Mouse (Mus musculus): ENCODE measurements around the gene Slc39a12. TPM values are rescaled to one million over a fixed set of nuclear protein-coding genes. Genes with fewer than 3 reads are reported as not detected.

Slc39a12 gene
- polyA plus RNA-seq, 1 experiment from 2014 or later = not detected

DNA sequence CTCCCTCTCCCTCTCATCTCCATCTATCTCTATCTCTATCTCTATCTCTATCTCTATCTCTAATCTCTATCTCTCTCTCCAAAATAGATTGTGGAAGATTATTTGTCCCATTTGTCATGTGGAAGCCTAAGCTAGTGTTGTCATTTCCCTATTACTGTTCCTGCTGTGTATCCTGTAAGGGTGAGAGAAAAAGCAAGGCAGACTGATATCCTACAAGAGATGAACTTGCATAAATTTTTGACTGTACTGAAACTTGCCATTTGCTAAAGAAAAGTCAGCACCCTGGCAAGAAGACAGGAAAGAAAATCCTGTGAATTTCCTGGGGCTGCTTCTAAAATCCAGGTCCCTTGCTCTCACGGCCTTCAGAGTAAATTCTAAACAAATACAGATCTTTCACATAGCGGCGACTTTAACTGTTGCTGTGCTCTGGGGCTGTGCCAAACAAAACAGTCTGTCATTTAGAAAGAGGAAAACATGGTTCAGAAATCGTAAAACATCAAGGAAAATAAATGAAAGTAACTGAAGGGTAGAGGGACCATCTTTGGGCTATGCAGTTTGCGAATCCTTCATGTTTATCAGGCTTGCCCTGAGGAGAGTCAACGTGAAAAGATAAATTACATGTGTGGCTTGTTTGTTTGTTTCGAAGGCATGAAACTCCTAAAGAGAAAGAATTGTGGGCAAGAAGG lies 67.0 kb downstream of the Slc39a12 start:
- no peak overlapping the region for H3K9ac ChIP-seq (ENCODE audit: low read depth, low read length)
- no peaks in the 10 kb centered on the region for H3K27me3 ChIP-seq (replicated peaks; ENCODE audit: control insufficient read depth, insufficient read depth, low read length)
- no peak overlapping the region for H3K4me2 ChIP-seq (ENCODE audit: low read depth, low read length)
- 45% methylated on average over 7 of the region's 7 CpGs for WGBS
- no peaks in the 10 kb centered on the region for H3K36me3 ChIP-seq (ENCODE audit: control insufficient read depth, insufficient read depth, low read length)
- H3K9me3 ChIP-seq (ENCODE audit: control insufficient read depth, low read length) = no peaks in the 10 kb centered on the region
- H3K4me3 ChIP-seq (ENCODE audit: low read length) = no peak overlapping the region
- no peak overlapping the region for H3K27ac ChIP-seq (ENCODE audit: low read length)
- no peak for ATAC-seq
- H3K4me1 ChIP-seq (ENCODE audit: control insufficient read depth, insufficient read depth, low read length) = no peaks in the 10 kb centered on the region

DNA sequence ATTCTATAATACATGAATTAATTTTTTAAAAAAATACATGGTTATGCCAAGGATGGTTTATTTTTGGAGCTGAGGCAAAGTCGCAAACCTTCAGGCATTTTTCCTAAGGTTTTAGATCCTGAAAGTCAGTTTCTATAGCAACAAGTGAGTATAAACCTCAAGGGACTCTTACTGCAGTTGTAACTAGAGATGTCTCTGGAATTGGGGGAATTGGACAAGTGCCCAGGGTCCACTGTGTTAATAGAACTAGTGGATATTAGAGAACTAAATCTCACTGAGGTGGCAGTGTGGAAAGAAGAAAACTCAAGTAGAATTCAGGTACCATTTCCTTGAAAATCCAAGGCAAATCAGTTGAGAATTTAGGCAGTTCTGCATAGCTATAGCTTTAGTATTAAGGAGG lies 76.3 kb downstream of the Slc39a12 start:
- H3K4me3 ChIP-seq (ENCODE audit: low read length) = no peak overlapping the region
- no peak overlapping the region for H3K27ac ChIP-seq (ENCODE audit: low read length)
- no peak overlapping the region for H3K4me2 ChIP-seq (ENCODE audit: low read depth, low read length)
- no peak overlapping the region for H3K9ac ChIP-seq (ENCODE audit: low read depth, low read length)
- WGBS = 44% methylated on average over 1 of the region's 1 CpGs
- H3K27me3 ChIP-seq (replicated peaks; ENCODE audit: control insufficient read depth, insufficient read depth, low read length) = no peaks in the 10 kb centered on the region
- no peaks in the 10 kb centered on the region for H3K4me1 ChIP-seq (ENCODE audit: control insufficient read depth, insufficient read depth, low read length)
- no peaks in the 10 kb centered on the region for H3K36me3 ChIP-seq (ENCODE audit: control insufficient read depth, insufficient read depth, low read length)
- ATAC-seq = no peak
- no peaks in the 10 kb centered on the region for H3K9me3 ChIP-seq (ENCODE audit: control insufficient read depth, low read length)

DNA sequence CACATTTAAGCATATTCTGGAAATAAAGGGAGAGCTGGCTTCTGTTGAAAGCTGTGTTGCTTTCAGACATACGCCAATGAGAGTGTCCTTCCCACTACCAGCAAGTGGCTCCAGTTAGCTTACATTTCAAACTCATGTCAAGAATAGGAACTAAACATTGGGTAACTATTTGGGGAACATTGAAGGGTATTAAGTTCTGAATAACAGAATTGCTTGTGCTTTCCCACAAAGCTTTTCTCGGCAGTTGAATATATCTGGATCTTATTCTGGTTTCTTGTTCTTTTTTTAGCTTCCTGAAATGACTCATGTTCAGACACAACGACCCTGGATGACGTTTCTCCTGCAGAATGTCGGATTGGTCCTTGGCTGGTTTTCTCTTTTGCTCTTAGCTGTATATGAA lies 106.0 kb downstream of the Slc39a12 start:
- Histone ChIP-seq H3K27ac (ENCODE audit: low read length) (no peak overlapping the region), H3K36me3 (ENCODE audit: control insufficient read depth, insufficient read depth, low read length) (no peaks in the 10 kb centered on the region), H3K9ac (ENCODE audit: low read depth, low read length) (no peak overlapping the region), H3K27me3 (replicated peaks; ENCODE audit: control insufficient read depth, insufficient read depth, low read length) (no peaks in the 10 kb centered on the region), H3K9me3 (ENCODE audit: control insufficient read depth, low read length) (no peaks in the 10 kb centered on the region), H3K4me1 (ENCODE audit: control insufficient read depth, insufficient read depth, low read length) (no peaks in the 10 kb centered on the region), H3K4me2 (ENCODE audit: low read depth, low read length) (no peak overlapping the region), H3K4me3 (ENCODE audit: low read length) (no peak overlapping the region)
- WGBS = 69% methylated on average over 5 of the region's 5 CpGs
- no peak for ATAC-seq

DNA sequence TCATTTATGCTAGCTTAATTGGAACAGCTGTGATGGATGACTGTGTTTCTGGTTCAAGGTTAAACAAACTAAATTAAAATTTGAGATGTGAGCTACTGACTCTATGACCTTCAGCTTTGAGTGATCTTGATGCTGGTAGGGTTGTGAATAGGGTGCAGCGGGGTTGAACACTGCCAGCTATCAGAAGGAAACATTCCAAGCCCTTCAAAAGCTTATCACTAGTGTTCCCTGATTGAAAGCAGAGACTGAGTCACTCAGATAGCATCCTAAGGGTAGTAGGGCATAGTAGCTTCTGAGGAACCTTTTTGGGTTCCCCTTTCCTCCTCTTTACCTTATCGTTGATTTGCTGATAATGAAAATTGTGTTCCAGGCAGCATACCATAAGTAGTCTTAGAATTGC lies 108.0 kb downstream of the Slc39a12 start:
- no peak for ATAC-seq
- 63% methylated on average over 2 of the region's 2 CpGs for WGBS
- no peak overlapping the region for H3K27ac ChIP-seq (ENCODE audit: low read length)

DNA sequence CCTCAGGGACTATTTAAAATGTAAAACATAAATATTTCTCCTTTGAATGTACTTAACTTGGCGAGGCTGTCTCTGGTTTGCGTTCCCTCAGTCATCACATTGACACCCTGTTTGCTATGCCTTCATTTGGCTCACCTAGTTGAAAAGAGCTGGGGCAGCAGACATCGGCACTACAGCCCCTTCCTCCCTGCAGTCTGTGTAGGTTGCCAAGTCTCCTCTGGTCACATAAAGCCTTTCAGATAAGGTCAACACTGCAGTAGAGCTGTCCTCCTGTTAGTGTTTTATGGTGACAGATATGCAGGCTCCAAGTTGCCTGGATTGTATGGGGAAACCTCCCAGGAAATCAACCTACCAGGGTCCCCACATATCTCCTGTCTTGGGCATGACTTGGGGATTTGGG lies 114.4 kb downstream of the Slc39a12 start:
- H3K4me3 ChIP-seq (ENCODE audit: low read length) = no peak overlapping the region
- no peaks in the 10 kb centered on the region for H3K9me3 ChIP-seq (ENCODE audit: control insufficient read depth, low read length)
- no peak overlapping the region for H3K4me2 ChIP-seq (ENCODE audit: low read depth, low read length)
- 18% methylated on average over 3 of the region's 3 CpGs for WGBS
- no peak overlapping the region for H3K27ac ChIP-seq (ENCODE audit: low read length)
- no peak for ATAC-seq
- no peak overlapping the region for H3K9ac ChIP-seq (ENCODE audit: low read depth, low read length)
- H3K27me3 ChIP-seq (replicated peaks; ENCODE audit: control insufficient read depth, insufficient read depth, low read length) = no peaks in the 10 kb centered on the region
- H3K4me1 ChIP-seq (ENCODE audit: control insufficient read depth, insufficient read depth, low read length) = no peaks in the 10 kb centered on the region
- no peaks in the 10 kb centered on the region for H3K36me3 ChIP-seq (ENCODE audit: control insufficient read depth, insufficient read depth, low read length)

More for the DNA sequence above, 108.0 kb downstream of the Slc39a12 start:
- H3K36me3 ChIP-seq (ENCODE audit: control insufficient read depth, insufficient read depth, low read length) = no peaks in the 10 kb centered on the region
- no peak overlapping the region for H3K4me2 ChIP-seq (ENCODE audit: low read depth, low read length)
- H3K27me3 ChIP-seq (replicated peaks; ENCODE audit: control insufficient read depth, insufficient read depth, low read length) = no peaks in the 10 kb centered on the region
- H3K4me1 ChIP-seq (ENCODE audit: control insufficient read depth, insufficient read depth, low read length) = no peaks in the 10 kb centered on the region
- H3K9ac ChIP-seq (ENCODE audit: low read depth, low read length) = no peak overlapping the region
- no peaks in the 10 kb centered on the region for H3K9me3 ChIP-seq (ENCODE audit: control insufficient read depth, low read length)
- no peak overlapping the region for H3K4me3 ChIP-seq (ENCODE audit: low read length)

DNA sequence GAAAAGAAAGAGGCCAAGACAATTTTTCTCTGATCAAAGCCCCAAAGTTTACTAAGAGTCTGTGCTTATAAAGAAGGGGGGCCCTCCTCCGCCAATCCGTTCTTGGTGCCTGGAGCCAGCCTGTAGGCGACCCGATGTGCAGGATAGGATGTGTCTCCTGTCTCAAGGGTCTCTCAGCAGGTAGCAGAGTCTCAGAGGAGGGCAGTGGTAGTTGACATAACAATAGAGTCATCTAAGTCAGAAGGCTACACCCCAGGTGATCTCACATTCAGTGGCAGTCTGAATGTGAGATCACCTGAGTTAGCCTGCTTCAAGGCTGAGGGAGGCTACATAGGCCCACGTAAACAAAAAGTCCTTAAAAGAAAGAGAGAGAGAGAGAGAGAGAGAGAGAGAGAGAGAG lies 130.1 kb downstream of the Slc39a12 start:
- no peak overlapping the region for H3K9ac ChIP-seq (ENCODE audit: low read depth, low read length)
- no peak overlapping the region for H3K27ac ChIP-seq (ENCODE audit: low read length)
- 57% methylated on average over 5 of the region's 5 CpGs for WGBS
- no peak for ATAC-seq
- no peaks in the 10 kb centered on the region for H3K27me3 ChIP-seq (replicated peaks; ENCODE audit: control insufficient read depth, insufficient read depth, low read length)
- no peaks in the 10 kb centered on the region for H3K4me1 ChIP-seq (ENCODE audit: control insufficient read depth, insufficient read depth, low read length)
- no peak overlapping the region for H3K4me2 ChIP-seq (ENCODE audit: low read depth, low read length)
- no peak overlapping the region for H3K4me3 ChIP-seq (ENCODE audit: low read length)
- no peaks in the 10 kb centered on the region for H3K36me3 ChIP-seq (ENCODE audit: control insufficient read depth, insufficient read depth, low read length)
- H3K9me3 ChIP-seq (ENCODE audit: control insufficient read depth, low read length) = no peaks in the 10 kb centered on the region

DNA sequence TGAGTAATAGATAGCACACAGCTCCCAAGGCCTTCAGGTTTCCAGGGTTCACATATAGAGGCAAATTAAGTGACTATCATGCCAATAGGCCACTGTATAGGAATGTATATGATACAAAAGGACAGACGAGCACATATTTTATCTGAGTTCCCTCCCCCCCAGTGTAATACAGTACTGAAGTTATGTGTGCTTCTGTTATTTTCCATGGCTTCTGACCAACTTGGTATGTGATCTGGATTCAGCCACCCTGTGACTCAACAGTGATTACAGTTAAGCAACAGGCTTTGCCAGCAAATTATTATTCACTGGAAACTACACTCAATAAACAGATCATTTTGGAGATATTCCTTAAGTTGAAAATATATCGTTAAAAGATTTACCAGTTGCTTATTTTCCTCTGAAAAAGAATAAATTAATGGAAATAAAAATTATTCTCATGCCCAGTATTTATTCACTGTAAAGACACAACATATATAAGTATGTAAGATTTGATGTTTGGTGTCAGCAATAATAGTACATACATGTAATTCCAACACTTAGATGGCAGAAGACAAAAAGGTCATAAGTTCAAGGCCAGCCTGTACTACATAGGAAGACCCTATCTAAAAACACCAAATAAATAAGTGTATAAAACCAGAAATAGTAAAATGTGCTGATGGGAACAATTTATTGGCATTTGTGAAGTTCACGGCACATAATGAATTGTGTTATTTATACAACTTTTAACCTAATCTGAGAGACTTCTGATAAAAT lies 146.4 kb downstream of the Slc39a12 start:
- Histone ChIP-seq H3K9ac (ENCODE audit: low read depth, low read length) (no peak overlapping the region), H3K4me3 (ENCODE audit: low read length) (no peak overlapping the region), H3K4me2 (ENCODE audit: low read depth, low read length) (no peak overlapping the region), H3K4me1 (ENCODE audit: control insufficient read depth, insufficient read depth, low read length) (no peaks in the 10 kb centered on the region), H3K27ac (ENCODE audit: low read length) (no peak overlapping the region), H3K27me3 (replicated peaks; ENCODE audit: control insufficient read depth, insufficient read depth, low read length) (no peaks in the 10 kb centered on the region), H3K9me3 (ENCODE audit: control insufficient read depth, low read length) (no peaks in the 10 kb centered on the region), H3K36me3 (ENCODE audit: control insufficient read depth, insufficient read depth, low read length) (no peaks in the 10 kb centered on the region)
- no peak for ATAC-seq
- WGBS = 77% methylated on average over 3 of the region's 3 CpGs

DNA sequence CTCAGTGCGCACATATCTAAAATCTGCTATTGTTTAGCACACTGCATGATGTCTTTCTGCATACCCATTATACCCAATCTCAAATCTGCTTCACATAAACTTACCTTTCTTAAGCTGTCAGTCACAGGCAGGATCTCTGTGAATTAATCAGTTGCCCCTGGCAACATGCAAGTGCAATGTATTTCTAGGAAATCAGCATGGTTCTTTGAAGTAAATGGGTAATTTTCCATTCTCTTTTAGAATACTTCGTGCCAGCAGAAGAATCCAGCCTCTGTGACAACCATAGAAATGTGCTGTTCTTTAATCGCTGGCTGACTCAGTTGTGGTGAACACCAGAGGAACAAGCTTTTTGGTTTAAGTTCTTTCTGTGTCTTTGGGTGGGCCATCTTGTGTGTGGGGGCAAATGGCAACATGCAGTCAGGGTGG lies 147.1 kb downstream of the Slc39a12 start:
- WGBS = 86% methylated on average over 3 of the region's 3 CpGs
- no peak overlapping the region for H3K4me3 ChIP-seq (ENCODE audit: low read length)
- no peak for ATAC-seq
- H3K36me3 ChIP-seq (ENCODE audit: control insufficient read depth, insufficient read depth, low read length) = no peaks in the 10 kb centered on the region
- H3K27ac ChIP-seq (ENCODE audit: low read length) = no peak overlapping the region
- no peaks in the 10 kb centered on the region for H3K9me3 ChIP-seq (ENCODE audit: control insufficient read depth, low read length)
- H3K4me2 ChIP-seq (ENCODE audit: low read depth, low read length) = no peak overlapping the region
- no peak overlapping the region for H3K9ac ChIP-seq (ENCODE audit: low read depth, low read length)
- H3K27me3 ChIP-seq (replicated peaks; ENCODE audit: control insufficient read depth, insufficient read depth, low read length) = no peaks in the 10 kb centered on the region
- H3K4me1 ChIP-seq (ENCODE audit: control insufficient read depth, insufficient read depth, low read length) = no peaks in the 10 kb centered on the region

DNA sequence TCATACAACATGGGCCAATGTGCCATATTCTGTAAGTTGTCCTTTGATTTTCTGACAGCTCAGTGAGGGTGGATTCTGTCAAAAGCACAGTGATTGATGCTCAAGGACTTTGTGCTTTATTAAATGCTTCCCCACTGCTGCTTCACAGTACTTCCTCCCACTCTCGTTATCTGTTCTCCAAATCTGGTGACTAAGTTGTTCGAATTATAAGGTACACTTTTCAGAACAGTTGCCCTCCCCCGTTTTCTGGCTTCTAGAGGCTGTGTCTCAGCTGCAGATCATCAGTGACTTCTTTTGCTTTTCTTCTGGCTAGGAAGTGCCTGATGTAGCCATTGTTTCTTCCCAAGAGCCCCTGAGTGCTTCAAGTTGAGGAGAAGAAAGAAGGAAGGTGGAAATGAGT lies 149.7 kb downstream of the Slc39a12 start:
- H3K4me2 ChIP-seq (ENCODE audit: low read depth, low read length) = no peak overlapping the region
- H3K9me3 ChIP-seq (ENCODE audit: control insufficient read depth, low read length) = no peaks in the 10 kb centered on the region
- ATAC-seq = no peak
- H3K27me3 ChIP-seq (replicated peaks; ENCODE audit: control insufficient read depth, insufficient read depth, low read length) = no peaks in the 10 kb centered on the region
- H3K27ac ChIP-seq (ENCODE audit: low read length) = no peak overlapping the region
- H3K4me3 ChIP-seq (ENCODE audit: low read length) = no peak overlapping the region
- H3K9ac ChIP-seq (ENCODE audit: low read depth, low read length) = no peak overlapping the region
- WGBS = 72% methylated on average over 3 of the region's 3 CpGs
- H3K4me1 ChIP-seq (ENCODE audit: control insufficient read depth, insufficient read depth, low read length) = no peaks in the 10 kb centered on the region
- H3K36me3 ChIP-seq (ENCODE audit: control insufficient read depth, insufficient read depth, low read length) = no peaks in the 10 kb centered on the region

All from intestine, embryonic 16.5 days (tissue).